Mouse (Mus musculus): ENCODE results near the gene F2r.

GRCm38 (mm10) chr13:95553885-95554492 is 64.3 kb downstream of the F2r start:
- TF ChIP-seq POLR2A (IDR thresholded peaks at IDR 0.05; ENCODE audit: borderline replicate concordance, extremely low read depth, low read depth, low read length) (no peak), CTCF (IDR thresholded peaks at IDR 0.05; ENCODE audit: insufficient read depth, low read length) (no peak)
